Mouse (Mus musculus): ENCODE results near the gene Plekhg5.
A peak's percentile ranks its signal among the peaks of the same experiment; 100 is the strongest.

Gene Plekhg5

DNA sequence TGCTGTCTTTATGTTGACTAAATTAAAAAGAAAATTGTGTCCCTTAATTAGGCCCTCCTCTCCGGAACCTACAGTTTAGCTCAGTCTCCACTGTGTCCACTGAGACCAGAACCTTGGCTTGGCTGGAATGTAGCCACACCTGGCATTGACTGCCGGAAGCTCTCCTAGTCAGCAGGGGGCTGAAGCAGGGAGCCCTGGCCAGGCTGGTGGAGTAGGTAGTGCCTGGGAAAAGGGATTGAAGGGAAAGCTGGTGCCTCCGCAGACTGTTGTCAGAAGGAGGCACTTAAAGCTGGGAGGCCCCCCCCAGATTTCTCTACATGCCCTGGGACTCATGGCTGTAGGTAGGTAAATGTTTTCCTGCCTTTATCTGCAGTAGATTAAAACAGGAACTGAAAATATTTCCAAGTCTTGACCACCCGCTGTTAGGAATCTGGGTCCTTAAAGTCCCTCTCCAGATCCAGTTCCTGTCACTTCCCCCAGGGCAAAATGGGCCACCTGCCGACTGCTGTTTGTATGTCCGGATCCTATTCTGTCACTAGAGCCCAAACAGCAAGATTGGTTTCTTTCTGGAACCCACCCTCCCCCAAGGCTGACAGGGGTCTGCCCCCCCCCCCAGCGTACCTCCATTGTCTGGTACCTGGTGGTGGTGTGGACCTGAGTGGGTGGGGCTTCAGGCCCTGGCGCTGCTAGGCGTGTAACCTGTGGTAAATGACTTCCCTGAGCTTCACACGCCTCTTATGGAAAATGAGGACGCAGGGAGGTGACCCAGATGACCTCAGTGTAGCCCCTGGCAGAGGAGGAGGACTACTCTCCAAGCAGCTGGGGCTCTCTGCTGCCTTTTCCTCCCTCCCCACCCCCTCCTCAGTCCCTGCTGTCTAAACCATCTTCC lies 25.9 kb downstream of the Plekhg5 start:
- no peak for DNase-seq

DNA sequence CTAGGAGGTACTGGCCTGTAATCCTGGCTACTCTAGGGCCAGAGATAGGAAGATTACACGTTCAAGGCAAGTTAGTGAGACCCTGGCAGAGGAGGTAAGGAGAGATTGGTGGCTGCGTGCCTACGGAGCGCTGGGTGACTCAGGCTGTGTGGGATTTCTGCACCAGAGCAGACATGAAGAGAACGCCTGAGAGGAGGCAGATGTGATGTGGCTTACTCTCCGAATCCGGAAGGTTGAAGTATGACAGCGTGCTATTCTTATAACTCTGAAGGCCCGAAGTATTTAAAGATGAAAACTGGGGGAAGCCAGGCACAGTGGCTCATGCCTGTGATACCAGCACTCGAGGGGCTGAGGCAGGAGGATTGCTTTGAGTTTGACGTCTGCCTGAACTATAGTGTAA lies 28.2 kb downstream of the Plekhg5 start:
- no peak for DNase-seq

DNA sequence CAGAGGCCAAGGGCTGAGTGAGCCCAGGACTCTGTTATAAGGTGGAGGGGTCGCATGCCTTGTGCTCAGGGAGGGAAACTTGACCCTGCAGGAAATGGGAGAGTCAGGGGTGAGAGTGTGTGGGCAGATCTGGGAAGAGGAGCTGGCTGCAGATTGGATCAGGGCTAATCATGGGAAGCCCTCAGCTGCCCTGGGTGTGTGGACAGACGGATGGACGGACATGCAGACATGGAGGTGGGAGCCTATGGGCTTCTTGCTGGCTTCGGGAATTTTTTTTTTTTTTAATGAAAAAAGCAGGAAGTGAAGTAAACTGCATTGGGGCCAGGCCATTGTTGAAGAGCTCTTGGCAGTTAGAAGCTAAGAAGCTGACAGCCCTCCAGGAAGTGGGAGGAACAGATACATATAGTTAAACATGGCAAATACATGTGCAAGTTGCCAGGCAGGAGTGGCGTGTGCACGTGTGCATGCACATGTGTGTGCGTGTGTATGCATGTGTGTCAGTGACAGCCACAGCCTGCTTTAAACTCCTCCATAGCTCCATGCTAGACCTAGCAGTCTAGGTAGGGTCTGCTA lies 28.9 kb downstream of the Plekhg5 start:
- DNase-seq = no peak

DNA sequence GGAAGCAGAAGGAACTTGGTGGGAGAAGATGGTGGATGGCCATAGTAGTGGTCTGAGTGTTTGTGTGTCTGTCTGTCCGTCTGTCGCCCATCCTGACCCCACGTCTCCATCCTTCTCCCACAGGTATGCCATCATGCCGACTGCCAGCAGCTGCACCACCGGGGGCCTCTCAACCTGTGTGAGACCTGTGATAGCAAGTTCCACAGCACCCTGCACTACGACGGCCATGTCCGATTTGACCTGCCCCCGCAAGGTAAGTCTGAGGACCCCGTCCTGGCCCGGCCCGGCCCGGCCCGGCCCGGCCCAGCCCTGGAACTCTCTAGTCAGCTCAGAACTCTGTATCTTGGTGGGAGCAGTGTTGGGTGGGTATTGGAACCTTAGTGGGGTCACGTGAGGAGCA lies 29.6 kb downstream of the Plekhg5 start:
- no peak for DNase-seq

DNA sequence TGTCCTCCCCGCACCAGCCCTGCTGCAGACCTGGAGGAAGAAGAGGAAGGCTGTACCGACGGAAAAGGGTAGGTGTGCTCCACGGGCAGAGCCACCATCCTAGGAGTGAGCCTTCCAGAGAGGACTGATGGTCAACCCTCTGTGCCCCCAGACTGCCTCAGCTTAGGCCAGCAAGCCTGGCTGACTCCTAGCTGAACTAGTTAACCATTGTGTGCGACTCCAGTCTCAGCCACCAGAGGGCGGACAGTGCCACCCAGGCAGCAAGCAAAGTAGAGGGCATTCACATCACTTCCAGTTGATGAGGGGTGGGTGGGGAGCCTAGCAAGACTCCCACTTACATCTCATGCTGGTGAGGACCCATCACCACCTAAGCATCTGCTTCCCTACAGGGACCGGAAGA lies 30.7 kb downstream of the Plekhg5 start:
- peak; percentile 61 for DNase-seq

DNA sequence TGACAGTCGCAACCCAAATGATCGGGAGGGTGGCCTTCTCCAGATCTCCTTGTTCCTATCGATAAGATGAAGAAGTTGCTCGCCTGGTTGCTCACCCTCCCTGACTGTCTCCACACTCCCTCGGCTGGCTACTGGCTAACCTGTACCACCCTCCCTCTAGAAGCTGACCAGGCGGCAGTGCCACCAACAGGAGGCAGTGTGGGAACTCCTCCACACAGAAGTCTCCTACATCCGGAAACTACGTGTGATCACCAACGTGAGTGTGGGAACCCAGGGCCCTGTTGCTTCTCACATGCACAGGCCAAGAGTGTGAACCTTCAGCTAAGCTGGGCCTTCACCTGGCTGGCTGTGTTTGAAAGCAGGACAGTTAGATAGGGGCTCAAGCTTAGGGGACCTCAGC lies 34.4 kb downstream of the Plekhg5 start:
- DNase-seq = no peak

DNA sequence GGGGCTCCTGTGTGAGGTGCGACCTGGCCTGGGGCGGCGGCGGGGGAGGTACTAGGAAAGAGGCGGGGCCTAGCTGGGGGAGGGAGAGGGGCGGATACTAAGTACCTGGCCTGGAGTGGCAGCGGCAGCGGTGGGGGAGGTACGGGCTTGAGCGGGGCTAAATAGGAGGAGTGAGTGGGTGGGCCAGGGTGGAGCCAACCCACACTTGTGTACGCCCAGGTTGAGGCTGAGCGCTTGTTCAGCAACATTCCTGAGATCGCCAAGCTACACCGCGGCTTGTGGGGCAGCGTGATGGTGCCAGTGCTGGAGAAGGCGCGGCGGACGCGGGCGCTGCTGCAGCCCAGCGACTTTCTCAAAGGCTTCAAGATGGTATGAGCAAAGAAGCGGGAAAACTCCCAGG lies 35.2 kb downstream of the Plekhg5 start:
- DNase-seq = no peak

DNA sequence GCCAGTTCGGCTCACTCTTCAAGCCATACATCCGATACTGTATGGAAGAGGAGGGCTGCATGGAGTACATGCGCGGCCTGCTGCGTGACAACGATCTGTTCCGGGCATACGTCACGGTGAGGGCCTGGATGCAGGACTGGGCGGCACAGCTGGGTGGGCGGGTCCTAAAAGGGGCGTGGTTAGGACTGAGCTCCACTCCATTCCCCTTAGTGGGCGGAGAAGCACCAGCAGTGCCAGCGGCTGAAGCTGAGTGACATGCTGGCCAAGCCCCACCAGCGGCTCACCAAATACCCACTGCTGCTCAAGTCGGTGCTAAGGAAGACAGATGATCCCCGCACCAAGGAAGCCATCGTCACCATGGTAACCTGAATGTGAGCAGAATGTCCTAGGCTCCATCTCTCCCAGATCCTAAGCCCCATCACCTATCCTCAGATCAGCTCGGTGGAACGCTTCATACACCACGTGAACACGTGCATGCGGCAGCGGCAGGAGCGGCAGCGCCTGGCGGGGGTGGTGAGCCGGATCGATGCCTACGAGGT lies 35.7 kb downstream of the Plekhg5 start:
- DNase-seq = no peak

DNA sequence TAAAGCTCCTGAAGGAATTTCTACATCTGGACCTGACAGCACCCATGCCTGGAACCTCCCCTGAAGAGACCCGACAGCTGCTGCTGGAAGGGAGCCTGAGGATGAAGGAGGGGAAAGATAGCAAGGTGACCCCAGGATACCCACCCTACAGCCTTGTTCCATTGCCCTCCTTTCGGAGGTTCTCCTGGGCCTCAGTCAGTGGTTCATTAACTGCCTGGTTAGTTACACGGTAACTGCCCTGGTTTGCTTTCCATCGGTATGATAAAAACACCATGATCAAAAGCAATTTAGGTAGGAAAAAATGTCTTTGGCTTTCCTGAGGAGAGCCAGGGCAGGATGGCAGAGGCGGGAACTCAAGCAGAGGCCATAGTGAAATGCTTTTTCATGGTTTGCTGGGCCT lies 36.4 kb downstream of the Plekhg5 start:
- no peak for DNase-seq

DNA sequence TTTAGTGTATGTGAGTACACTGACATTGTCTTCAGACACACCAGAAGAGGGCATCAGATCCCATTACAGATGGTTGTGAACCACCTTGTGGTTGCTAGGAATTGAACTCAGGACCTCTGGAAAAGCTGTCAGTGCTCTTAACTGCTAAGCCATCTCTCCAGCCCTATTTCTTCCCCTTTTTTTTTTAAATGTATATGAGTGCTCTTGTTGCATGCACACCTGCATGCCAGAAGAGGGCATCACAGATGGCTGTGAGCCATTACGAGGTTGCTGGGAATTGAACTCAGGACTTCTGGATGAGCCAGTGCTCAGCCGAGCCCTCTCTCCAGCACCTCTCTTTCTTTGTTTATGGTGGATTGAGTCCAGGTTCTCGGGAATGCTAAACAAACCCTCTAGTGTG lies 37.2 kb downstream of the Plekhg5 start:
- no peak for DNase-seq

DNA sequence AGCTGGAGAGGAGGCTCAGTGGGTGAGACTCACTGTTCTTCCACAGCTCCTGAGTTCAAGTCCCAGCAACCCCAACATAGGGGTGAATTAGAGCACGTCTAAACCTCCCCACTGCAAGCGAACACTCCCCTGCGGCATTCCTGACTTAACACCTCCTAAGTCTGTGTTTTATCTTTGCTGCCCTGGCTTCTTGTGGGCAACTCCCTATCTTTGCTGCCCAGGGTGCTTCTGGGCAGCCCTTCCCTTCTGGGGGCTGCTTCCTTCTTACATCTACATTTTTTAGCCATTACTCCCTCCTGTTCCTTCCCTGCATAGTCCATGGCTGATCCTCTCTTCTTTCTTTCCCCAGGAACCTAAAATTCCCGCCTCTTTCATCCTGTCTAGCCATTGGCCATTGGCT lies 38.4 kb downstream of the Plekhg5 start:
- DNase-seq = no peak

DNA sequence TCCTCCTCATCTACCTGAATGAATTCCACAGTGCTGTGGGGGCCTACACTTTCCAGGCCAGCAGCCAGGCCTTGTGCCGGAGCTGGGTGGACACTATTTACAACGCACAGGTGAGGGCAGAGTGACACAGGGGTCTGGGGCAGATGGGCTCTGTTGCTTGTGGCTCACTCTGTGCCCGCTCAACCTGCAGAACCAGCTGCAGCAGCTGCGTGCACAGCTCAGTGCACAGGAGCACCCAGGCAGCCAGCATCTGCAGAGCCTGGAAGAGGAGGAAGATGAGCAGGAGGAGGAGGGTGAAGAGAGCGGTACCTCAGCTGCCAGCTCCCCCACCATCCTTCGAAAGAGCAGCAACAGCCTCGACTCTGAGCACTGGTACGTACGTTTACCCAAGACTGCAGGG lies 40.0 kb downstream of the Plekhg5 start:
- DNase-seq = no peak

DNA sequence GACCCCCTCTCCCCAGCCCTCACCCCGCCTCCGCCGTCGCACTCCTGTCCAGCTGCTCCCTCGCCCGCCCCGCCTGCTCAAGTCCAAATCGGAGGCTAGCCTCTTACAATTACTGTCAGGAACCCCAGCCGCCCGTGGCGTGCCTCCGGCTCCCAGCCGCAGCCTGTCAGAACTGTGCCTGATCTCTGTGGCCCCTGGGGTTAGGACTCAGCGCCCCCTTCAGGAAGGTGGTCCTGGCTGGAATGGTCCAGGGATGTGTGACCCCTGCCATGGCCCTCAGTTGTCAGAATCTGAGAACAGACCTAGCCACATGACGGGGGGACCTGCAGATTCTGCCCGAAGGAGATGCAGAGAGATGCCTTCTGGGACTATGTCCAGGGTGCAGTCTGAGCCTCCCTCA lies 41.8 kb downstream of the Plekhg5 start:
- no peak for DNase-seq

DNA sequence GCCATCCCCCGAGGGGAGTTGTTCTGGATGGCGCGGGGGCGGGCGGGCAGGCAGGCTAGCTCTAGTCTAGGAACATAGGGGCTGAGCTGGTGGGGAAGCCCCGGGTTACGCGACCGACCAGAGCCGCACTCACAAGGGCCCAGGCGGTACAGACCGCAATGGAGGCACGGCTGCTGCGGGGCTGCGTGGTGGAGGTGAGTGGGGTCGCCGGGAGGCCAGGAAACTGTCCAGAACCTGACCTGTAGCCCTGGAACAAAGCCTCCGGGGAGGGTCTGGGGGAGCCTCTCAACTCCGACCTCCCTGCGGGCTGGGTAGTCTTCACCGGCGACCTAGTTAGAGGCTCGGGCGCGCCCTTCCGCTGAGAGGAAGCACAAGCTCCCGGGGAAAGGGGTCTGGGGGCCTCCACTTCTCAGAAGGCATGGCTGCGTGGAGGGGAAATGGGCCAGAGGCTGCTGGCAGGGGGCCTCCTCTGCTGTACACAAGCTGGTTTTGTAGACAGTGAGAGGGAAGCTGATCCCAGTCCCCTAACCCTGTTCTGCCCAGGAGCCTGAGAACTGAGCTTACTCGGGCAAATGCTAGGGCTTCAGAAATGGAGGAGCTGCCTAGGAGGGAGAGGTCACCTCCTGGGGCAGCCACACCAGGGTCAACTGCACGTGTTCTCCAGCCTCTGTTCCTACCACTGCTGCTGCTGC lies 43.8 kb downstream of the Plekhg5 start, which contains the start of gene Tnfrsf25:
Tnfrsf25 (plus strand) TSS at position 14 of the 692 bp plus-strand sequence.
- no peak for DNase-seq

DNA sequence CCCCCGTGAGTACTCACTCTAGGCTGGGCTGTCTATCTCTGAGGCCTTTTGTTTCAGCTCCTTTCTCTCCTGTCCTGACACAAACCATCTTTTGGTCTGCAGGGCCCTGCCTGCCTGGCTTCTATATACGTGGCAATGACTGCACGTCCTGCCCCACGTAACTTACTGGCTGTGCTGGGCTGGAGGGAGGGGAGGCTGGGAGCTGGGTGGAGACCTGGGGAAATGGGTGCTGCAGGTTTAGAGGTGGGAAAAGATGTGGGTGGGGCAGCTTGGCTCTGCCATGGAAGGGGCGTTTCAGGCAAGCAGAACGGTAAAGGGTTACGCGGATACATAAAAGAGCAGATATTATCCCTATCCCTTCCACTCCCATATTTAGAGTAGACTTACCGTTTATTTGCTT lies 45.2 kb downstream of the Plekhg5 start:
- no peak for DNase-seq

DNA sequence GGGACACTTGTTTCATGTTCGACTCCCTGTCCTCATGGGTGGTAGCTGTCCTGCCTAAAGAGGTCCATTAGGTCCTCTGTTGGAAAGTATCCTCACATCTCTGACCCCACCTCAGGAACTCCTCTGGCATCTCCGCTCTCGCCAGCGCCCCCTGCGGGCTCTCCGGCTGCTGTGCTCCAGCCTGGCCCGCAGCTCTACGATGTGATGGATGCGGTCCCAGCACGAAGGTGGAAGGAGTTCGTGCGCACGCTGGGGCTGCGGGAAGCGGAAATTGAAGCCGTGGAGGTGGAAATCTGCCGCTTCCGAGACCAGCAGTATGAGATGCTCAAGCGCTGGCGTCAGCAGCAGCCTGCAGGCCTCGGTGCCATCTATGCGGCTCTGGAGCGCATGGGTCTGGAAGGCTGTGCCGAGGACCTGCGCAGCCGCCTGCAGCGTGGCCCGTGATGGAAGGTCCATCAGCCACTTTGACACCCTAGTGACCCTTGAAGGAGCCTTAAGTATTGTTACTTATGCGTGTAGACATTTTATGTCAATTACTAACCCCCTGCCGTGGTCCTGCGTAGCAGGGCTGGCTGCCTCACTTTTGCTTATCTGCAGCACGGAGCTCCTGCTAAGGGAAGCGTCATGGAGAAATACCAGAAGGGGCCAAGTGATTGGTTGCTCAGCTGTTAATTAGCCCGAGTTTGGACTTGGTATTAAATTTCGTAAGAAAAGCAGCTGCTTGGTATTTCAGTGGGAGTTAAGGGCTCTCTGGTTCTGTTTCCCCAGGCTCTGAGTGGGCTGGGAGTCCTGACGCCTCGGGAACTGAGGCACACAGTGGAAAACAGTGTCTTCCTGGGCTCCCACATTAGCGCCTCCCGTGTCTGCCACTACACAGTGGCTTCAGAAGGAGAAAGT lies 47.3 kb downstream of the Plekhg5 start:
- no peak for DNase-seq

DNA sequence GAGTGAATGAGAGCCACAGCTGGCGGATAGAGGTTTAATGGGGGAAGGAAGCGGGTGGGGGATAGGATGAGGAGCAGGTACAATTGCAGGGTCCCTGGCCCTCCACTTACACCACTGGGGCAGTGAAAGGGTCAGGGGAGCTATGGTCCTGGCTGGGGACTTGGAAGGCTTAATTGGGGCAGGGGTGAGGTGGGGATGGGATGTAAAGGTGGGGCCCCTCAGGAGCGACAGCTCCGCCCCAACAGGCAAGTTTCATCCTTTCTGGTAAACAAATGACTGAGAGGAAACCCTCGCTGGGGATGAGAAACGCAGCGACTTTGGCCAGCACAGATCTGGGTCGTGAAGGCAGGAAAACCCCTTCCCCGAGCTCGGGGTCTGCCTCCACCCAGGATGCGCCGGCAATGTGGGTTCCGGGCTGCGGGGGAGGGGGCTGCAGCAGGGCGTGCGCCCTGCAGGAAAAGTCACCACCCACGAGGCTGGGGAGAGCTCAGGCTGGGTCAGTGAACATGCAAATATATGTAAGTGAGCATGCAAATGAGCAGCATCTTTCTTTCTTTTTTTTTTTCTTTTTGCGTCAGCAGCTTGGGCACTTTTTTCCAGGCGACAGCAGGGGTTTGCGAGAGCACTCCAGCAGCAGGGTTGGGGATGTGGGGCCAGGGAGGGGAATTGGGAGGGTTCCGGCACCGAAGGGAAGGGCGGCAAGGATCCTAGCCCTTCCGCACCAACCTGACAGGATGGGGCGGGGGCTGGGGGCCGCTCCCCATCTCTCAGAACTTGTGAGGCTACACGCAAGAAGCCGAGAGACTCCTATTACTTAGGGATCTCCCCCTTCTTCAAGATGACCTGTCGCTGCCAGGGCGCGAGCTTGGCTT lies 48.2 kb downstream of the Plekhg5 start:
- DNase-seq = no peak

DNA sequence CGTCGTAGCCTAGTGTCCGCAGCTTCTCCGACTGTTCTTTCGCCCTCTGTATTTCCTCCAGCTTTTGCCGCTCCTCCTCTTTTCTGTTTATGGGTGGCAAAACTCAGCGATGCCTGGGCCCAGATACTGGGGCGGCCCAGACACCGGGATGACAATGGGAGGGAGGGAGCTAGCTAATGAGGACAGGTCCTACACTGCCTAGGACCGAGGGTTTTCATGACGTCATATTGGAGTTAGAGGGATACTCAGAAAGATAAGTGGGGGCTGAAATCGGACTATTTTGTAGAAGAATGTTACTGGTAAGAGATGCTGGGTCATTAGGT lies 48.8 kb downstream of the Plekhg5 start:
- no peak for DNase-seq

DNA sequence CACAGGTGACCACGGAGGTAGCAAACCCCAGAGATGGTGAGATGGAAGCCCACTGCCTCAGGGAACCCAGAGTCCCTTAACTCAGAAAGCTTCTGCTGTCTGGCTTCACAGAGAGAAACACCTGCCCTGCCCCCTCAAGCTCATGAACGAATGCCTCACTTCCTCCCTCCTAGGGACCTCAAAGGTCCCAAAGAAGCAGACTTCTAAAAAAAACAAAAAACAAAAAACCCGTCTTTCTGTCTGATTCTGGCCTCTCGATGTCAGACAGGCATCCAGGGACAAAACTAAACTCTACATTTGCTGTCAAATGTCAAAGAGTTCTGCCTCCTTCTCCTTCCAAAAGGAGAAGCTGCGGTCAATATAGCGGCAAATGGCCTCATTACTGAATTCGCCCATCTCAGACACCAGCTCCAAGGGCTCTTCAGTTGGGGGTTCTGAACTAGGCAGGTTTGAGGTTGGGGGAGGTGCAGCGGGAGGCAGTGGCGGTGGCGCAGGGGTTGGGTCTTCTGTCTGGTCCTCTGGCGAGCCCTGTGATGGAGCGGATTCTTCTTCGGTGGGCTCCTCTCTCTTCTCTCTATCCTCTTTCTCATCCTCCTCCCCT lies 52.2 kb downstream of the Plekhg5 start:
- no peak for DNase-seq

DNA sequence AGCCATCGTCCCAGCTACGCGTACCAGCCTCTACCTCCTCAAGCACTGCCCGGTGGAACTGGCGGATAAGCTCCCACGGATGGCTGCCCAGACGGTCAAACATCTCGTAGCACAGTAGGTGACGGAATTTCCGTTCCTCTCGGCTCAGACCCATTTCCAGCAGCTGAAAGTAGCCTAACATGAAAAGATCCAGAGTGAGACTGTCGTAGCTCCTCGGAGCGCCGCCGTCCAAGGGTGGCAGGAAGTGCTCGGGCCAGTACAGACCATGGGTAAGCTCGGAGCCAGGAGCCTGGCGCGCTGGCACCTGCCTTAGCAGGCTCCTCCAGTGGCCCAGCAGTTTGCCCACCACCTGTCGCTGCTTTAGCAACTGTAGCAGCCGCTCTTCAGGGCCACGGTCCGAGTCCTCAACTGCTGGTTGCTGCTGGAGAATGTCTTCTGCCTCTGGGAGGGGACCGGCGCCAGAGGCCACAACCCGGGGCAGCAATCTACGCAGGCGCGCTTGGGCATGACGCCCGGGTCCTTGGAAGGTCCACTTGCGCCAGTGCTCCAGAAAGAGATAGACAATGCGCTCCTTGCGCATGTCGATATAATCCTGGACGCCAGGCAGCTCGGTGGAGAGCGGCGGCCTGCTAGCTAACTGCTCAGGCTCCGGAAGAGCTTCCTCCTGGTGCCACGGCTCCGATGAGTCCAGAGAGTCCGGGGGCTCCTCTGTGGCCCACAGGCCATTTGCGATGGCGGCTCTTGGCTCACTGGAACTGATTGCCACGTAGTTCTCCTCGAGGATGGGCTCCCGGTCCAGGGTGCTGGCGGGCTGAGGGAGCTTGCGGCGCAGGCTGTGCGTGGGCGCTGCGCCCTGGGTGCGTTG lies 53.1 kb downstream of the Plekhg5 start:
- peak; percentile 36 for DNase-seq
